Mouse (Mus musculus): ENCODE data around the gene Psma6. TPM values are rescaled to one million over a fixed set of nuclear protein-coding genes. Genes with fewer than 3 reads are reported as not detected.
A peak's percentile ranks its signal among the peaks of the same experiment; 100 is the strongest.
"Not testable (repeated sequence)": the region's sequence is repeated elsewhere in the genome, so short reads cannot be mapped to it uniquely, and the experiment has no call there.

Gene Psma6
- polyA plus RNA-seq, 1 experiment from 2014 or later, result 407 TPM

DNA sequence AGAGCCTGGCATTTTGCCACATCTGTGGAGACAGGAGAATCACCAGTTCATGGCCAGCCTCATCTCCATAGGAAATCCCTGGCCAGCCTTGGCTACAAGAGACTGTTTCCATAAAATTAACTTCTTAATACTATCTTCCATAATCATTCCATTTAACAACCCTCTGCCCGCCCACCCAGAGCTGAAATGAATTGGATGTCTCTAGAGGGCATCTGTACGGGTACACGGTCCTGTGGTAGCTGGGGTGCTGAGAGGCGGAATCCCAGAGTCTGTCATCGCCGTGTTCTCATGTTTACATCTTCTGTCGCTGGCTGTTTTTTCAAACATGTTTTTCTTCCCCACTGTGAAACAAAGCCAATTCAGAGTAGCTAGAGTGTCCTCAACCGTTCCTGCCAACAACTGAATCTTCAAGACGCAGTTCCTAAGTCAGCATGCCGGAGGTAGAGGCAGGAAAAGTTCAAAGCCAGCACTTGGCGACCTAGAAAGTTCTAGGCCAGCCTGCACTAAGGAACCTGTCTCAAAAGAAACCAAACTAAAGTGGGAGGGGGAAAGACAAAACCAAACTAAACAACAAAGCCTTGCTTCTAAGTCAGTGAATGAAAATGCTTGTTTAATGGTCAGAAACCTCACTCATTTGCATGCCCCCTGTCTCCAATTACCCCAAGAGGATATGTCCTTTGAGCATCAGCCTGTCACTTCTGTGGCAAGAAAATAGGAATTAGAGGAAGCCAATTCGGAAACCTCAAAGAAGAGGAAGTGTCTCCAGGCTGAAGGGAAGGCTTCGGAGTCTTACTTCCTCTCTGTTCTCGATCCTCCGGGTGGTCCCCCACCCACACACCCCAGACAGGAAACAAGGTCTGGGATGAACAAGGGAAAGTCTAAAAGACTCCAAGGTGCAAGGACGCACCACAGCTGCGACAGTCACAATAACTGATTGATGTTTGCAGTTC is 5.4 kb downstream of the Psma6 start:
- no peaks in the 10 kb centered on the region for H3K27me3 ChIP-seq (replicated peaks; ENCODE audit: control insufficient read depth, insufficient read depth, low read length)
- ATAC-seq, result no peak
- WGBS, result 69% methylated on average over 17 of the region's 17 CpGs
- no peak overlapping the region for H3K4me2 ChIP-seq (ENCODE audit: low read depth, low read length)
- H3K4me3 ChIP-seq (ENCODE audit: low read length), result no peak overlapping the region
- H3K27ac ChIP-seq (ENCODE audit: low read length), result no peak overlapping the region
- no peak overlapping the region for H3K9ac ChIP-seq (ENCODE audit: low read depth, low read length)
- H3K36me3 ChIP-seq (ENCODE audit: control insufficient read depth, insufficient read depth, low read length), result no peaks in the 10 kb centered on the region
- 0 out of 2 replicates have a peak, but pooled peaks cover 4% of the 10 kb centered on the region for H3K4me1 ChIP-seq (ENCODE audit: control insufficient read depth, insufficient read depth, low read length)
- H3K9me3 ChIP-seq (ENCODE audit: control insufficient read depth, low read length), result no peaks in the 10 kb centered on the region

DNA sequence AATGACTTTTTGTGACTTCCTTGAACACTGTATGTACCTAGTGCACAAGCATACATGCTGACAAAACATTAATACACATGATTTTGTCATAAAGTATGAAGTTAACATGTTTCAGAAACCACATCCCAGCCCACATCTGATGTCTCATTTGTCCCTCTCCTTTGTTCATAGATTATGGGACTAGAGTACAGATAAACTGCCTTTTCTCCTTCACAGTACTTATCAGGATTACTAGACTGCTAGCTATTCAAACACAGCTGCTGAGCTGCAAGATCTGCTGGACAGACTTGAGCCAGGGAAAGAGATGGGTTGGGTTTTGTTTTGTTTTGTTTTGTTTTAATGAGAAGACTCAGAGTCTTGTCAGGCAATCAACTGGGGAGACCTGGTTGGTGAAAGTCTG is 8.1 kb downstream of the Psma6 start:
- Histone ChIP-seq H3K4me2 (ENCODE audit: low read depth, low read length) (no peak overlapping the region), H3K4me1 (ENCODE audit: control insufficient read depth, insufficient read depth, low read length) (0 out of 2 replicates have a peak, but pooled peaks cover 4% of the 10 kb centered on the region), H3K27me3 (replicated peaks; ENCODE audit: control insufficient read depth, insufficient read depth, low read length) (no peaks in the 10 kb centered on the region), H3K9me3 (ENCODE audit: control insufficient read depth, low read length) (no peaks in the 10 kb centered on the region), H3K4me3 (ENCODE audit: low read length) (no peak overlapping the region), H3K9ac (ENCODE audit: low read depth, low read length) (no peak overlapping the region), H3K27ac (ENCODE audit: low read length) (no peak overlapping the region), H3K36me3 (ENCODE audit: control insufficient read depth, insufficient read depth, low read length) (no peaks in the 10 kb centered on the region)
- ATAC-seq, result no peak

DNA sequence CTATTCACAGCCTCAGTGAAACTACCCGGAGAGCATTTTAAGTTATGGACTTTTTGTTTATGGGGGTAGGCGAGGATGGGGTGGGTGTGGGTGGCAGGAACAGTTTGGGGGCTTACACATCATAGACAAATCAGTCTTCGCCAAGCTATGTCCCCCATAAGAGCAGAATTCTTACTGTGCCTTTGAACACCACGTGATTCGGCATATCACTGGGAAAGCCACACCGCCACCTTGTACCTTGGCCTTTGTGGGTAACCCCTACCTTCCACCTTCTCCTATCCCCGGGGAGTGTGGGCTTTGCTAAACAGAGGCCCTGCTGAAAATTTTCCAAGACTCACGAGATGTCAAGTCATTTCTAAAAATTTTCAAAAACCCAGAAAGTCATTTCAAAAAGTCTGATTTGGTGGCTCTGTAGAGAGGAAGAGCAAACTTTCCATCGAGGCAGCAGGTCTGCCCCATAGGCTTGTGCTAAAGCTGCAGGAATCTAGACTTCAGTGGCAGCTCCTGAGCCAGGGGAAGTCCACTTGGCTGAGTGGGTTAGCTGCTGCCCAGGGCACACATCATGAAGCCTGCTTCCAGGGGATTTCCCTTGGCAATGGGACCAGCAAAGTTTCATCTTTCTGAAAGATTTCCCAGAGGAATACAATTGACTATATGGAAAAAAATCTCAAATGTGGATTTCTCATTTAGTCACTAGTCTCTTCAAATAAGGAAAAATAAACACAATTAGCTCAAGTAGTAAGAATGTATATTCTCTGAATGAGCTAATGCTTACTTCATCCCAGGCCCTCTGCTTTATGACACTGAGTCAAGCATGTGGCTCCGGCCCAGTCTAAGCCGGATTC is 8.9 kb downstream of the Psma6 start:
- no peak overlapping the region for H3K9ac ChIP-seq (ENCODE audit: low read depth, low read length)
- H3K27ac ChIP-seq (ENCODE audit: low read length), result no peak overlapping the region
- H3K9me3 ChIP-seq (ENCODE audit: control insufficient read depth, low read length), result no peaks in the 10 kb centered on the region
- no peaks in the 10 kb centered on the region for H3K27me3 ChIP-seq (replicated peaks; ENCODE audit: control insufficient read depth, insufficient read depth, low read length)
- ATAC-seq, result no peak
- 84% methylated on average over 11 of the region's 11 CpGs for WGBS
- H3K4me1 ChIP-seq (ENCODE audit: control insufficient read depth, insufficient read depth, low read length), result 0 out of 2 replicates have a peak, but pooled peaks cover 9% of the 10 kb centered on the region
- H3K36me3 ChIP-seq (ENCODE audit: control insufficient read depth, insufficient read depth, low read length), result no peaks in the 10 kb centered on the region
- H3K4me3 ChIP-seq (ENCODE audit: low read length), result no peak overlapping the region
- H3K4me2 ChIP-seq (ENCODE audit: low read depth, low read length), result no peak overlapping the region

DNA sequence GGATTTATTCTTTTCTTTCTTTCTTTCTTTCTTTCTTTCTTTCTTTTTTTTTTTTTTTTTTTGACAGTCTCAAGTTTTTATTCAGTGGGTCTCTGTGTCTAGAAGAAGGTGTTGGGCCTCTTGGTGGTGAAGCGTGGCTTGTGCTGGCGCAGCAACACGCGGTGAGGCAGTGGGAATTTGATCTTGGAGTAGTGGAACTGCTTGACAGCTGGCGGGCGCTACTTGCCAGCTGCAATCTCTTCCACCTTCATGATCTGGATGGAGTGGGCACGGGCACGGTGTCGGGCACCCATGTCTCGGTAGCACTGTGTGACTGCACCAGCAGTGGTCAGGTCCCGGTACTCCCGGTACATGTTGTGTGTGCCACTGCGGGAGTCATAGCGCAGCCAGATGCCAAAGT is 11.6 kb downstream of the Psma6 start:
- WGBS, result 92% methylated on average over 14 of the region's 14 CpGs
- not testable (repeated sequence) for ATAC-seq
- H3K4me1 ChIP-seq (ENCODE audit: control insufficient read depth, insufficient read depth, low read length), result peaks cover 14% of the 10 kb centered on the region

DNA sequence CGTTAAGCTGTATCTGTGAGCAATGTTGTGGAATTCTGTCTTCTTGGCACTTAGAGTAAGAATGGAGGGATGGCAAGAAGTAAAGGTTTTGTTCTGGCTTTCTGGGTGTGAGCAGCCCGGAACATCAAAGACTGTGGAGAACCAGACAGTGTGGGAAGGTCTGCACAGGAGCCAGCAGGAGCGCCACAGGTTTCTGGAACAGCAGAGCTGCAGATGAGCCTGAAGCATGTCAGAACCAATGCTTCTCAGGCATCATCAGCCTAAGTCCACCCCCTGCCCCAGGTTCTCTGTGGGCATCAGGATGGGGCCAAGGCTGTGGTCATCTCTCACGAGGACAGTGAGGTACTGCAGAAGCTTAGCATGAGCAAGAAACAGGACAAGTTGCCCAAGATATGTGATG is 12.5 kb downstream of the Psma6 start:
- Histone ChIP-seq H3K4me3 (ENCODE audit: low read length) (no peak overlapping the region), H3K36me3 (ENCODE audit: control insufficient read depth, insufficient read depth, low read length) (no peaks in the 10 kb centered on the region), H3K4me1 (ENCODE audit: control insufficient read depth, insufficient read depth, low read length) (peaks cover 14% of the 10 kb centered on the region), H3K9me3 (ENCODE audit: control insufficient read depth, low read length) (no peaks in the 10 kb centered on the region), H3K27me3 (replicated peaks; ENCODE audit: control insufficient read depth, insufficient read depth, low read length) (no peaks in the 10 kb centered on the region), H3K9ac (ENCODE audit: low read depth, low read length) (no peak overlapping the region), H3K4me2 (ENCODE audit: low read depth, low read length) (no peak overlapping the region), H3K27ac (ENCODE audit: low read length) (no peak overlapping the region)
- 95% methylated on average over 4 of the region's 4 CpGs for WGBS
- ATAC-seq, result no peak

More for the DNA sequence above, 11.6 kb downstream of the Psma6 start:
- not testable (repeated sequence) for H3K27me3 ChIP-seq (replicated peaks; ENCODE audit: control insufficient read depth, insufficient read depth, low read length); H3K9me3 ChIP-seq (ENCODE audit: control insufficient read depth, low read length); H3K27ac ChIP-seq (ENCODE audit: low read length); H3K36me3 ChIP-seq (ENCODE audit: control insufficient read depth, insufficient read depth, low read length); H3K4me3 ChIP-seq (ENCODE audit: low read length); H3K9ac ChIP-seq (ENCODE audit: low read depth, low read length); H3K4me2 ChIP-seq (ENCODE audit: low read depth, low read length)

DNA sequence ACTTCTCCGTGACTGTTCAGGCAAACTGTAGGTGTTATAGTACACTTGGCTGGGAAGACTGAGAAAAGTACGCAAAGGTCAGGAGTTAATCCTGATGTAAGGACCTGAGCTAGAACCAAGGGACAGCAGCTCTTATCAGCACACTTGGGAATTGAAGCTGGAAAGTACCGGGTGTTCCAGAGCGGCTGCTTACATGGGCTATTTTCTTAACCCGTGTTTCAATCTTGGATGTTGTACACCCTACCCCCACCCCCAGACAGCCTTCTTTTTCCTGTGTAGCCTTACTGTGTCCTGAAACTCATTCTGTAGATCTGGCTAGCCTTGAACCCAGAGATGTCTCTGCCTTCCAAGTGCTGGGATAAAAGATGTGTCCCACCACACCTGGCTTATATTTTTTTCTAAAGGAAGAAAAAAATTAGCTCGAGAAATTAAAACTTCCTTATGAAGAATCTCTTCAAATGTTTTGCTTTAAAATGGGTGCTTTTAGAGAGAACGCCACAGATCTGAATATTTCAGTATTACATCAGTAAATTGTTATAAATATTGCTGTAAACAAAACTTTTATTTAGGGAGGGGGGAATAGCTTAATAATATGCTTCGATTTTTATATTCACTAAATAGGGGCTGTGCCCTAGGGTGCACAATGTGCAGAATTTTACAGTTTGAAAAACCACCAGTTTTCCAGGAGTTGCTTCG is 13.7 kb downstream of the Psma6 start:
- Histone ChIP-seq H3K36me3 (ENCODE audit: control insufficient read depth, insufficient read depth, low read length) (no peaks in the 10 kb centered on the region), H3K9me3 (ENCODE audit: control insufficient read depth, low read length) (no peaks in the 10 kb centered on the region)

DNA sequence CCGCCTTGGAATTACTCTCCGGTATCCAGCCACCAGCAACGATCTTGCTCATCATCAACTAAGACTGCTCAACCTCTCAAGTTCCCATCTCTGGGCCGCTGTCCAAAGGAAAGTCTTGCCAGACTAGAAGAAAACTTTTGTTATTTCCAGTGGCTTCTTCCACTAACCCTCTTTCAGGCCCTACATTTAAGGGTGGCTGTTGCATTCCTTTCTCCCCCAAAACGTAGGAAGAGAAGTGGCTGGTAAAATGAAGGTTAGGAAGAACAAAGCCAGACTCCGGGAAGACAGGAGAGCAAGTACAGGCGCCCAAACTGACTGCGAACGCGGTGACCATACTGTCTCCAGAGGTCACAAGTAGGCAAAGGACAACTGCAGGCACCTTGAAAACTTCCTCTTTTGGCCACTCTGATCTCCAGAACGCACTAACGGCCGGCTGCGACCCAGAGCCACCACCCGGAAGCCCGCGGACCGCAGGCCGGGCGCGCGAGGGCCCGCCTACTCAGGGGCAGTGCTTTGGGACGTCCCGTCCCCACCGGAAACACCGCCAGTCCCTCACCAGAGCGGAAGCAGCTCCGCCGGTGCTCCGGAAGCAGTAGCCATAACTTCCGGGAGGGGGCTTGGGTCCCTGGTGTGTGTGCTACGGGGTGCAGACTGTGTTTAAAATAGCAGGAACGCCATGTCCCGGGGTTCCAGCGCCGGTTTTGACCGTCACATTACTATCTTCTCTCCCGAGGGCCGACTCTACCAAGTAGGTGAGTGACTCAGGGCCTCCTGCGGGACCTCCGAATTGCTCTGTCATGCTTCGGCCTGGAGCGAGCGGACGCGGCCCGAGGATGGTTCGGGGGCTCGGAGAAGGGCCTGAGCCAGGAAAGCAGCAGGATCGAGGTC is 14.5 kb downstream of the Psma6 start:
- peak overlapping the region; percentile 66 for H3K4me2 ChIP-seq (ENCODE audit: low read depth, low read length)
- H3K9ac ChIP-seq (ENCODE audit: low read depth, low read length), result peak overlapping the region; percentile 98
- under 1% methylated on average over 51 of the region's 51 CpGs for WGBS
- H3K4me1 ChIP-seq (ENCODE audit: control insufficient read depth, insufficient read depth, low read length), result peaks cover 14% of the 10 kb centered on the region
- no peaks in the 10 kb centered on the region for H3K27me3 ChIP-seq (replicated peaks; ENCODE audit: control insufficient read depth, insufficient read depth, low read length)
- 0 out of 2 replicates have a peak, but pooled peaks cover 3% of the 10 kb centered on the region for H3K36me3 ChIP-seq (ENCODE audit: control insufficient read depth, insufficient read depth, low read length)
- no peaks in the 10 kb centered on the region for H3K9me3 ChIP-seq (ENCODE audit: control insufficient read depth, low read length)
- ATAC-seq, result peak; percentile 100
- peak overlapping the region; percentile 85 for H3K27ac ChIP-seq (ENCODE audit: low read length)
- peak overlapping the region; percentile 100 for H3K4me3 ChIP-seq (ENCODE audit: low read length)

More for the DNA sequence above, 13.7 kb downstream of the Psma6 start:
- H3K4me3 ChIP-seq (ENCODE audit: low read length), result peak overlapping the region; percentile 100
- ATAC-seq, result no peak
- WGBS, result 54% methylated on average over 9 of the region's 9 CpGs
- H3K27ac ChIP-seq (ENCODE audit: low read length), result peak overlapping the region; percentile 85
- H3K4me2 ChIP-seq (ENCODE audit: low read depth, low read length), result peak overlapping the region; percentile 63
- H3K27me3 ChIP-seq (replicated peaks; ENCODE audit: control insufficient read depth, insufficient read depth, low read length), result no peaks in the 10 kb centered on the region
- H3K9ac ChIP-seq (ENCODE audit: low read depth, low read length), result peak overlapping the region; percentile 98
- H3K4me1 ChIP-seq (ENCODE audit: control insufficient read depth, insufficient read depth, low read length), result peaks cover 14% of the 10 kb centered on the region

DNA sequence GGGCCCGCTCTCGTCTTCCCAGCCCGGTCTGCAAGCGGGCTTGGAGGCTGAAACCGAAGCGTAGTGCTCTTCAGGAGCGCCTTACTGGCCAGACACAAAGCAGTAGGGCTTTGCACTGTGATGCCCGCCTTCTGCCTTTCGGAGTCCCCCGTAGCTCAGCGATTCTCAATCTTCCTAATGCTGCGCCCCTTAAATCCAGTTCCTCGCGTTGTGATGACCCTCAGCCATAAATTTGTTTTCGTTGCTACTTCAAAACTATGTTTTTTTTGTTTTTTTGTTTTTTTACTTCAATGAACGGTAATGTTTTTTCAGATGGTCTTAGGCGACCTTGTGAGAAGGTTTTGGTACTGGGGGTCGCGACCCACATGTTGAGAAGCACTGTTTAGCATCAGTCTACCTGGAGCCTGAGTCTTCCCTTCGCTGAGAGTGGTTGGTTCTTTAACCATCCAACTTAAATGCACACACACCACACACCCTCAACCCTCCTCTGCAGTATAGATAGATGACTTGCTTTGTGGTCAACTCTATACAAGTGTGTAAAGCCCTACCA is 15.2 kb downstream of the Psma6 start:
- Histone ChIP-seq H3K4me3 (ENCODE audit: low read length) (peak overlapping the region; percentile 100), H3K9me3 (ENCODE audit: control insufficient read depth, low read length) (no peaks in the 10 kb centered on the region), H3K4me2 (ENCODE audit: low read depth, low read length) (peak overlapping the region; percentile 66), H3K4me1 (ENCODE audit: control insufficient read depth, insufficient read depth, low read length) (peaks cover 14% of the 10 kb centered on the region), H3K27ac (ENCODE audit: low read length) (peak overlapping the region; percentile 85), H3K36me3 (ENCODE audit: control insufficient read depth, insufficient read depth, low read length) (0 out of 2 replicates have a peak, but pooled peaks cover 5% of the 10 kb centered on the region), H3K9ac (ENCODE audit: low read depth, low read length) (peak overlapping the region; percentile 98), H3K27me3 (replicated peaks; ENCODE audit: control insufficient read depth, insufficient read depth, low read length) (no peaks in the 10 kb centered on the region)
- WGBS, result under 1% methylated on average over 20 of the region's 20 CpGs
- peak; percentile 29 for ATAC-seq

Measured in intestine, embryonic 16.5 days (tissue).